Comparison of ENCODE assay signal across 8 mouse cellular contexts in genomic region chr1:36095423-36096272, GRCm38 (mm10). TPM values are rescaled to one million over a fixed set of nuclear protein-coding genes. Genes with fewer than 3 reads are reported as not detected.
DNase-seq lines count a peak whose midpoint lies in the region.

No protein-coding gene starts in this region.

- intact Hi-C loops in gastrocnemius, postnatal 14 days (cut with DNase I; ENCODE audit: low total_unique reads) = no loop called here
- intact Hi-C loops in gastrocnemius, postnatal 36 days (cut with DNase I) = no loop called here

- peak; percentile 51 for DNase-seq in gastrocnemius, postnatal 14 days
- no peak for DNase-seq in gastrocnemius, postnatal 36 days
- peak; percentile 87 for DNase-seq in Muller cell, postnatal 12 days (ENCODE audit: inconsistent ontology term)
- DNase-seq in frontal cortex, postnatal 14 days (ENCODE audit: low spot score in 2 of 2) = peak; percentile 82 to 84
- DNase-seq in left cerebral cortex, adult 11 months (ENCODE audit: low spot score) = peak; percentile 80
- peak; percentile 35 for DNase-seq in lung, postnatal 25 days (ENCODE audit: low spot score)
- DNase-seq in testis, postnatal 10 days (ENCODE audit: low spot score) = peak; percentile 84
- no peak for DNase-seq in embryo, embryonic 9.5 days (ENCODE audit: extremely low spot score)

RNA-seq across cellular contexts. Expression of gene Hs6st1, which starts 27.4 kb away (rescaled TPM):
- 10 to 100 TPM; 17.8 to 23.1 TPM for total RNA-seq in gastrocnemius, postnatal 14 days (2021)
- total RNA-seq in gastrocnemius, postnatal 36 days (2021) = 10 to 100 TPM; 18.4 to 22.2 TPM

Comparison
In these comparisons a context has a peak if more than half of its experiments do, and no peak if none do; other contexts are left out.
1. DNase-seq: peak in gastrocnemius, postnatal 14 days (single experiment), Muller cell, postnatal 12 days (single experiment), frontal cortex, postnatal 14 days (2 of 2), left cerebral cortex, adult 11 months (single experiment), lung, postnatal 25 days (single experiment) and testis, postnatal 10 days (single experiment); none in gastrocnemius, postnatal 36 days (0 of 2) and embryo, embryonic 9.5 days (single experiment).